Mouse (Mus musculus): ENCODE results near the gene Plxna4. TPM values are rescaled to one million over a fixed set of nuclear protein-coding genes. Genes with fewer than 3 reads are reported as not detected.

Plxna4 gene
- polyA plus RNA-seq, 1 experiment from 2014 or later, result 10.6 TPM

DNA sequence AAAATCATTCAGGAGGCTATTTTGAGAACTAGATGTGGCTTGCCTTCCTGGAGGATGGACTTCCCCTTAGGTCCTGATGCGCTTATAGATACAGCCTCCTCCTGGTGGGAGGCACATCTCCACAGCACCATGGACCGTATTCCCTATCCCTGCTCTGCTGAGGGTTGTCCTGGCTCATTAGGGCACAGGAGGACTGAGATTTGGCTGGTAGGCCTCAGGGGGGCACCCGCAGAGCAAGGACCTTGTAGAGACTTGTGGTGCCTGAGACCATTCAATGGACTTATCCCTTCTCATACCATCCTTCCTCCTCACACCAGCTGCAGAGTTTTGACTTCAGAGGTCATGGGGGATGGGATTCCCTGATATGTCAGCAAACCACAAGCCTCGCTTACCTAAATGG is 47.8 kb downstream of the Plxna4 start:
- no peaks in the 10 kb centered on the region for H3K9me3 ChIP-seq (ENCODE audit: control insufficient read depth, low read length)
- no peak overlapping the region for H3K4me3 ChIP-seq (ENCODE audit: control insufficient read depth in 1 of 2, insufficient read depth in 1 of 2, low read depth in 1 of 2, low read length in 2 of 2)
- H3K27ac ChIP-seq (replicated peaks in 1 of 2; ENCODE audit: control insufficient read depth in 1 of 2, insufficient read depth in 1 of 2, low read depth in 2 of 2, low read length in 2 of 2), result no peak overlapping the region
- H3K4me2 ChIP-seq (ENCODE audit: low read length), result no peak overlapping the region
- no peak overlapping the region for H3K9ac ChIP-seq (ENCODE audit: low read length)
- 89% methylated on average over 4 of the region's 4 CpGs for WGBS
- ATAC-seq (ENCODE audit: insufficient number of reproducible peaks, insufficient read depth, low FRiP score, low read depth), result no peak
- H3K27me3 ChIP-seq (ENCODE audit: control insufficient read depth, insufficient read depth, low read length), result no peaks in the 10 kb centered on the region
- no peaks in the 10 kb centered on the region for H3K36me3 ChIP-seq (ENCODE audit: control insufficient read depth, insufficient read depth, low read length)
- H3K4me1 ChIP-seq (ENCODE audit: control insufficient read depth in 2 of 2, insufficient read depth in 2 of 2, low read length in 2 of 2), result peaks cover 8 to 13% of the 10 kb centered on the region in 2 experiments

DNA sequence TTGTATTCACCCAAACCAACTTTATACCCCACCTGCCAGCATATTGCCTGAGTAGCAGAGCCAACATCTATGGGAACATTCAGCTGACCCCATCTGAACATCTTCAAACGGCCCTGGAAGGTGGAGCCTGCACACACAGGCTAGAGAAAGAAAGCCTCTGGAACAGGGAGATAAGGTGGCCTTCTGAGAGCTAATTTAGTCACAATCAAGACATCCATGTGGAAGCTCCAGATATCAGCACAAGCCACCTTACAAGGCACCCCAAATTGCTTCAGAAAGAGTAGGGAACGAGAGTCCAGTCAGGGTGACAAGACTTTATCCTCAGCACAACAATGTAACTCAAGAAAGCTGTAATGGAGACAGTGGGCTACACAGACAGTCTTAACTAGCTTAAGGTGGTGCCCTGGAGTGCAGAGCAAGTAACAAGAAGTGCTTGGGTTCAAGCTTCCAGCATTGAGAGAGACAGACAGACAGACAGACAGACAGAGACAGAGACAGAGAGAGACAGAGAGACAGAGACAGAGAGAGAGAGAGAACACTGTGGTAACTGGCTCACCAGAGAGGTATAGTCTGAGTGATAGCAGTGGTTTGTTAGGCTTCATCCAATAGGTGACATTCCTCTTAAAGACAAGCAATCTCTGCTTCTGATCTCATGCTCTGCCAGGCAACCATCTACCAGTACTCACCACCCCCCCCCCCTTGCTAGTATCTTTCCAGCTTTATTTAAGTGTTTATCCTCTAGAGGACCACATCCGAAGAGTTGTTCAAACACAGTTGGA is 53.8 kb downstream of the Plxna4 start:
- H3K27ac ChIP-seq (replicated peaks in 1 of 2; ENCODE audit: control insufficient read depth in 1 of 2, insufficient read depth in 1 of 2, low read depth in 2 of 2, low read length in 2 of 2), result no peak overlapping the region
- ATAC-seq (ENCODE audit: insufficient number of reproducible peaks, insufficient read depth, low FRiP score, low read depth), result no peak
- no peak overlapping the region for H3K9ac ChIP-seq (ENCODE audit: low read length)
- no peak overlapping the region for H3K4me2 ChIP-seq (ENCODE audit: low read length)
- H3K4me3 ChIP-seq (ENCODE audit: control insufficient read depth in 1 of 2, insufficient read depth in 1 of 2, low read depth in 1 of 2, low read length in 2 of 2), result no peak overlapping the region
- no peaks in the 10 kb centered on the region for H3K36me3 ChIP-seq (ENCODE audit: control insufficient read depth, insufficient read depth, low read length)
- WGBS, result 35% methylated on average over 3 of the region's 3 CpGs
- peaks cover 8 to 21% of the 10 kb centered on the region in 2 experiments for H3K4me1 ChIP-seq (ENCODE audit: control insufficient read depth in 2 of 2, insufficient read depth in 2 of 2, low read length in 2 of 2)
- H3K27me3 ChIP-seq (ENCODE audit: control insufficient read depth, insufficient read depth, low read length), result no peaks in the 10 kb centered on the region
- H3K9me3 ChIP-seq (ENCODE audit: control insufficient read depth, low read length), result no peaks in the 10 kb centered on the region

DNA sequence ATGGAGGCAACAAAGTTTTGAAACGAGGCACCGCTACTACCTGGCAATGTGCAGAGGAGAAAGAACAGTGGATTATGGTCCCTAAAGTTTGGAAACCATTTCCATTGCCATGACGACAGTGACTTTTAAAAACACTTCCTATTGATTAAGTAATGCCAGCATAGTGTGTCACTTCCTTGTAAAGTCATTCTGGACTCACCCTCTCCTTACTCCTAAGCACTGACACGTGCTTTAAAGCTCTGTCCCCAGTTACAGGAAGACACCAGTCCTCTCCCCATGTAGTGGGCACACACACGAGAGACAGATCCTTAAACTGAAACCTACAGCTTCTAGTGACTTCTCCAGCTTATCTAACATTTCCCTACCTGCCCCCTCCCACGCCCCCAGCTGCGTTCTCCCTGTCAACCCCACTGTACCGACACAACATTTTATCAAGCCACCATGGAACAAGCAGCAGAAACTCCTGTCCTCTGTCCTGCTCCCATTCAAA is 59.9 kb downstream of the Plxna4 start:
- ATAC-seq (ENCODE audit: insufficient number of reproducible peaks, insufficient read depth, low FRiP score, low read depth), result no peak
- no peaks in the 10 kb centered on the region for H3K9me3 ChIP-seq (ENCODE audit: control insufficient read depth, low read length)
- H3K27me3 ChIP-seq (ENCODE audit: control insufficient read depth, insufficient read depth, low read length), result no peaks in the 10 kb centered on the region
- no peak overlapping the region for H3K9ac ChIP-seq (ENCODE audit: low read length)
- WGBS, result 45% methylated on average over 8 of the region's 8 CpGs
- H3K36me3 ChIP-seq (ENCODE audit: control insufficient read depth, insufficient read depth, low read length), result no peaks in the 10 kb centered on the region
- H3K4me3 ChIP-seq (ENCODE audit: control insufficient read depth in 1 of 2, insufficient read depth in 1 of 2, low read depth in 1 of 2, low read length in 2 of 2), result no peak overlapping the region
- peaks cover 16 to 22% of the 10 kb centered on the region in 2 experiments for H3K4me1 ChIP-seq (ENCODE audit: control insufficient read depth in 2 of 2, insufficient read depth in 2 of 2, low read length in 2 of 2)
- H3K4me2 ChIP-seq (ENCODE audit: low read length), result no peak overlapping the region
- no peak overlapping the region for H3K27ac ChIP-seq (replicated peaks in 1 of 2; ENCODE audit: control insufficient read depth in 1 of 2, insufficient read depth in 1 of 2, low read depth in 2 of 2, low read length in 2 of 2)

DNA sequence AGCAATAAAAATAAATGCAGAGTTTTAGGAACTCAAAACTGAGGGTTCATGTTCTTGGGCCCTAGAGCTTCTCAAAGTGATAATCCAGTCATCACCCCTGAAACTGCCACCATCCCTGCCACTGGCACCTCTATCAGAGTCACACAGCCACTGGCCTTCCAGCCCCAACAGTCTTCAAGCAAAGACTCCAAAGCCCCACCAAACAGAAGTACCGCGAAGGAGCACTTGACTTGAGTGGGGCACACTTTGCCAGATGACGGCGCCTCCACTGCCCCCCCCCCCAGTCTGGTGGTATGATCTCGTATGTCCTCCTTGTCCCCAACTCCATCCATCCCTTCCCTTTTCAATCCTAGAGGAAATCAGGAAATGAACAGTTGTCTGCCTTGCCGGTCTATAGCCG is 60.5 kb downstream of the Plxna4 start:
- no peak overlapping the region for H3K27ac ChIP-seq (replicated peaks in 1 of 2; ENCODE audit: control insufficient read depth in 1 of 2, insufficient read depth in 1 of 2, low read depth in 2 of 2, low read length in 2 of 2)
- 61% methylated on average over 7 of the region's 7 CpGs for WGBS
- no peak overlapping the region for H3K4me2 ChIP-seq (ENCODE audit: low read length)
- no peak for ATAC-seq (ENCODE audit: insufficient number of reproducible peaks, insufficient read depth, low FRiP score, low read depth)
- H3K4me1 ChIP-seq (ENCODE audit: control insufficient read depth in 2 of 2, insufficient read depth in 2 of 2, low read length in 2 of 2), result peaks cover 16 to 22% of the 10 kb centered on the region in 2 experiments
- no peaks in the 10 kb centered on the region for H3K27me3 ChIP-seq (ENCODE audit: control insufficient read depth, insufficient read depth, low read length)
- H3K4me3 ChIP-seq (ENCODE audit: control insufficient read depth in 1 of 2, insufficient read depth in 1 of 2, low read depth in 1 of 2, low read length in 2 of 2), result no peak overlapping the region
- no peak overlapping the region for H3K9ac ChIP-seq (ENCODE audit: low read length)
- H3K9me3 ChIP-seq (ENCODE audit: control insufficient read depth, low read length), result no peaks in the 10 kb centered on the region
- no peaks in the 10 kb centered on the region for H3K36me3 ChIP-seq (ENCODE audit: control insufficient read depth, insufficient read depth, low read length)

DNA sequence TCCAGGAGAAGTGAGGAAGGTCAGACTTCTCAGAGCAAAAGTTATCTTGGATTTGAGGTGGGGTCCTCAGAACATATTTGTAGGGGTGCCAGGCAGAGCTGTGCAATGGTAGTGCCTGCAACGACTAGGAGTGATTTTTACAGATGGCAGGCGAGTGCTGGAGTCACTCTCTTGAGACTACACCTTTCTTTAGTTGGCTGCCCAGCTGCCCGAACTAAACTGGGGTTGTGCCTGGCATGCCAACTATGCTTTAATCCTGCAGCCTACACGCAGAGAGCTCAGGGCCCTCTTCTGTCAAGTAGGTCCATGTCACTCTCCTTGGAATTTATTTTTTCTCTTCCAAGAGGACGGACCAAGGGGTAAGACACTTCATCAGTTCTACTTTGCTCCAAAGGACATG is 61.2 kb downstream of the Plxna4 start:
- H3K27ac ChIP-seq (replicated peaks in 1 of 2; ENCODE audit: control insufficient read depth in 1 of 2, insufficient read depth in 1 of 2, low read depth in 2 of 2, low read length in 2 of 2), result no peak overlapping the region

DNA sequence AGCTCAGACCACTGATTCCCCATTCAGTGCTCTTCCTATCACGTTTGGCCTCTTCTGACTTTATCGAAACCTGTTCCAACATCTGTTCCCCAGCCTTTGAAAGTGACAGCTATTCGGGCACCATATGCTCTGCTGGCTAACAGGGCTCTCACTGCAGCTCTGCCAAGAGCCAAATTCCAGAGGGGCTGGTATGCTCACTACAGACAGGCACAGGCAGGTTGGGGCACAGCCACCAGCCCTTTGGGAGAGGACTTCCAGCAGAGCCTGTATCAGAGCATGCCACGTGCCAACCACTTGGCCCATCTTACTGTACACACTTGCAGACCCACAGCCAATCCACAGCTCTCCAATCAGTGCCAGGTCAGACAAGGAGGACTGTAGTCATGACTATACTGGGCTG is 67.9 kb downstream of the Plxna4 start:
- no peak for ATAC-seq (ENCODE audit: insufficient number of reproducible peaks, insufficient read depth, low FRiP score, low read depth)
- Histone ChIP-seq H3K4me3 (ENCODE audit: control insufficient read depth in 1 of 2, insufficient read depth in 1 of 2, low read depth in 1 of 2, low read length in 2 of 2) (no peak overlapping the region), H3K4me2 (ENCODE audit: low read length) (no peak overlapping the region), H3K27me3 (ENCODE audit: control insufficient read depth, insufficient read depth, low read length) (no peaks in the 10 kb centered on the region), H3K27ac (replicated peaks in 1 of 2; ENCODE audit: control insufficient read depth in 1 of 2, insufficient read depth in 1 of 2, low read depth in 2 of 2, low read length in 2 of 2) (no peak overlapping the region), H3K4me1 (ENCODE audit: control insufficient read depth in 2 of 2, insufficient read depth in 2 of 2, low read length in 2 of 2) (peaks cover 0 to 6% of the 10 kb centered on the region in 2 experiments; a peak in 1 of 4 replicates), H3K36me3 (ENCODE audit: control insufficient read depth, insufficient read depth, low read length) (peaks cover 10% of the 10 kb centered on the region), H3K9me3 (ENCODE audit: control insufficient read depth, low read length) (no peaks in the 10 kb centered on the region), H3K9ac (ENCODE audit: low read length) (no peak overlapping the region)
- 64% methylated on average over 4 of the region's 4 CpGs for WGBS

More for the DNA sequence above, 61.2 kb downstream of the Plxna4 start:
- Histone ChIP-seq H3K36me3 (ENCODE audit: control insufficient read depth, insufficient read depth, low read length) (no peaks in the 10 kb centered on the region), H3K4me3 (ENCODE audit: control insufficient read depth in 1 of 2, insufficient read depth in 1 of 2, low read depth in 1 of 2, low read length in 2 of 2) (no peak overlapping the region), H3K27me3 (ENCODE audit: control insufficient read depth, insufficient read depth, low read length) (no peaks in the 10 kb centered on the region), H3K4me1 (ENCODE audit: control insufficient read depth in 2 of 2, insufficient read depth in 2 of 2, low read length in 2 of 2) (peaks cover 16 to 22% of the 10 kb centered on the region in 2 experiments), H3K4me2 (ENCODE audit: low read length) (no peak overlapping the region), H3K9ac (ENCODE audit: low read length) (no peak overlapping the region), H3K9me3 (ENCODE audit: control insufficient read depth, low read length) (no peaks in the 10 kb centered on the region)
- 29% methylated on average over 5 of the region's 5 CpGs for WGBS
- no peak for ATAC-seq (ENCODE audit: insufficient number of reproducible peaks, insufficient read depth, low FRiP score, low read depth)

DNA sequence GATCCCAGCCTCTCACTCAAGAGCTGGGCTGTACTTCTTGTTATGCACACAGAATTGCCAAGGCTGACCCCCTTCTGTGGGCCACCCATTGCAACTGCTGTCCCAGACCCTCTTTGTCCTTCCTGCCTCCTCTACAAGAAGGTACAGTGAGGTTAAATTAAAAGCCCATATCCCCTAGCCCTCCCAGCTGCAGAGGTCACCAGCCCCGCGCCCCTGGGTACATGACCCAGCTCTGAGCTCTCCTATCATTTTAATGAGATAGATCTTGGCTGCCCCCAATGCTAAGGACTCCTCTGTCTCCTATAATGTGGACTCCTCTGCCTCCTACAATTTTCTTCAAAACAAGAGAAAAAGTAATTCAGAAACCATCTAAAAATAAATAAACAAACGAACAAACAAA is 69.4 kb downstream of the Plxna4 start:
- Histone ChIP-seq H3K27ac (replicated peaks in 1 of 2; ENCODE audit: control insufficient read depth in 1 of 2, insufficient read depth in 1 of 2, low read depth in 2 of 2, low read length in 2 of 2) (no peak overlapping the region), H3K27me3 (ENCODE audit: control insufficient read depth, insufficient read depth, low read length) (no peaks in the 10 kb centered on the region), H3K4me1 (ENCODE audit: control insufficient read depth in 2 of 2, insufficient read depth in 2 of 2, low read length in 2 of 2) (peaks cover 6 to 17% of the 10 kb centered on the region in 2 experiments), H3K9me3 (ENCODE audit: control insufficient read depth, low read length) (no peaks in the 10 kb centered on the region), H3K36me3 (ENCODE audit: control insufficient read depth, insufficient read depth, low read length) (peaks cover 10% of the 10 kb centered on the region), H3K9ac (ENCODE audit: low read length) (no peak overlapping the region), H3K4me3 (ENCODE audit: control insufficient read depth in 1 of 2, insufficient read depth in 1 of 2, low read depth in 1 of 2, low read length in 2 of 2) (no peak overlapping the region), H3K4me2 (ENCODE audit: low read length) (no peak overlapping the region)
- ATAC-seq (ENCODE audit: insufficient number of reproducible peaks, insufficient read depth, low FRiP score, low read depth), result no peak
- WGBS, result 93% methylated on average over 3 of the region's 3 CpGs
